Mouse (Mus musculus) midbrain, embryonic 13.5 days (tissue): ENCODE data around the gene Rora. TPM values are rescaled to one million over a fixed set of nuclear protein-coding genes. Genes with fewer than 3 reads are reported as not detected.

ENCODE experiments used
- ATAC-seq: fragments of 200-750 bp; cut with Nextera tagmentation; 2 replicates; pipeline ENCODE4 v1.8.0; 2017; ENCODE audit warnings: mild to moderate bottlenecking, moderate TSS enrichment, moderate library complexity
- H3K27ac ChIP-seq: fragments of 300-500 bp; sonication (generic); 2 replicates; pipeline ENCODE4 v1.5.1; 2015; ENCODE audit warnings: inconsistent platforms, mild to moderate bottlenecking, moderate library complexity
- H3K27me3 ChIP-seq: fragments of 300-500 bp; sonication (generic); 2 replicates; pipeline ENCODE4 v1.6.1; 2015; ENCODE audit warnings: mild to moderate bottlenecking, inconsistent platforms
- H3K36me3 ChIP-seq: fragments of 300-500 bp; sonication (generic); 2 replicates; pipeline ENCODE4 v1.6.1; 2015; ENCODE audit warnings: mild to moderate bottlenecking, inconsistent platforms
- H3K4me1 ChIP-seq: fragments of 300-500 bp; sonication (generic); replicated peaks from 2 replicates; pipeline ENCODE4 v1.6.1; 2015; ENCODE audit warnings: inconsistent platforms
- H3K4me2 ChIP-seq: fragments of 300-500 bp; sonication (generic); replicated peaks from 2 replicates; pipeline ENCODE4 v1.6.1; 2015; ENCODE audit warnings: moderate library complexity, mild to moderate bottlenecking, inconsistent platforms
- H3K4me3 ChIP-seq: fragments of 300-500 bp; sonication (generic); replicated peaks from 2 replicates; pipeline ENCODE4 v1.5.1; 2015; ENCODE audit warnings: mild to moderate bottlenecking, inconsistent platforms
- H3K9ac ChIP-seq: fragments of 300-500 bp; sonication (generic); replicated peaks from 2 replicates; pipeline ENCODE4 v1.6.1; 2015; ENCODE audit warnings: mild to moderate bottlenecking, inconsistent platforms
- H3K9me3 ChIP-seq: fragments of 300-500 bp; sonication (generic); 2 replicates; pipeline ENCODE4 v1.6.1; 2016; ENCODE audit warnings: mild to moderate bottlenecking, inconsistent platforms
- WGBS: fragments of 180-500 bp; shearing (Covaris S2); methylation state at CpG from one replicate; pipeline ENCODE4 v1.1.7; 2015; 5-methylcytosine and 5-hydroxymethylcytosine counted together
- polyA plus RNA-seq: library from polyadenylated mRNA; unstranded; fragments of >200 nt; fragmentation: Nextera tagmentation; extraction: Ambion mirVana; gene quantifications from 2 replicates; pipeline ENCODE4 v1.2.1, GENCODE M21; 2015

The Rora gene
- polyA plus RNA-seq, 1 experiment from 2014 or later, result 21.0 TPM

GRCm38 (mm10) chr9:69140144-69140543 lies 486.6 kb downstream of the Rora start:
- Histone ChIP-seq H3K36me3 (no peaks in the 10 kb centered on the region), H3K4me2 (no peak overlapping the region), H3K27me3 (no peaks in the 10 kb centered on the region), H3K9me3 (no peaks in the 10 kb centered on the region), H3K4me1 (no peaks in the 10 kb centered on the region; the same call in 1 of the 2 replicates), H3K4me3 (no peak overlapping the region), H3K27ac (no peak overlapping the region), H3K9ac (no peak overlapping the region)
- WGBS, result 70% methylated on average over 6 of the region's 6 CpGs
- ATAC-seq, result no peak

GRCm38 (mm10) chr9:69141859-69142258 lies 488.3 kb downstream of the Rora start:
- Histone ChIP-seq H3K4me2 (no peak overlapping the region), H3K9ac (no peak overlapping the region), H3K4me1 (no peaks in the 10 kb centered on the region; the same call in 1 of the 2 replicates), H3K4me3 (no peak overlapping the region), H3K27ac (no peak overlapping the region), H3K27me3 (no peaks in the 10 kb centered on the region), H3K9me3 (no peaks in the 10 kb centered on the region), H3K36me3 (no peaks in the 10 kb centered on the region)
- WGBS, result 68% methylated on average over 4 of the region's 4 CpGs
- ATAC-seq, result no peak

- Histone ChIP-seq H3K4me1 (peaks cover 4% of the 10 kb centered on the region; the same call in 1 of the 2 replicates), H3K9me3 (no peaks in the 10 kb centered on the region), H3K4me2 (no peak overlapping the region), H3K4me3 (no peak overlapping the region), H3K27ac (no peak overlapping the region), H3K36me3 (no peaks in the 10 kb centered on the region), H3K27me3 (0 out of 2 replicates have a peak, but pooled peaks cover 4% of the 10 kb centered on the region), H3K9ac (no peak overlapping the region)
- no peak for ATAC-seq
- WGBS, result 84% methylated on average over 1 of the region's 1 CpGs
These were observed 493.4 kb downstream of the Rora start for GRCm38 (mm10) chr9:69146937-69147336.

- no peak overlapping the region for H3K4me2 ChIP-seq
- H3K4me3 ChIP-seq, result no peak overlapping the region
- no peak overlapping the region for H3K9ac ChIP-seq
- peaks cover 4% of the 10 kb centered on the region; the same call in 1 of the 2 replicates for H3K4me1 ChIP-seq
- WGBS, result 41% methylated on average over 14 of the region's 14 CpGs
- no peaks in the 10 kb centered on the region for H3K9me3 ChIP-seq
- H3K27me3 ChIP-seq, result 0 out of 2 replicates have a peak, but pooled peaks cover 7% of the 10 kb centered on the region
- ATAC-seq, result no peak
- H3K36me3 ChIP-seq, result no peaks in the 10 kb centered on the region
- H3K27ac ChIP-seq, result no peak overlapping the region
These were observed 496.6 kb downstream of the Rora start for GRCm38 (mm10) chr9:69150224-69150623.

- 96% methylated on average over 5 of the region's 5 CpGs for WGBS
These were observed 501.1 kb downstream of the Rora start for GRCm38 (mm10) chr9:69154684-69155083.

GRCm38 (mm10) chr9:69155836-69156595 lies 502.4 kb downstream of the Rora start:
- no peak for ATAC-seq
- Histone ChIP-seq H3K9me3 (no peaks in the 10 kb centered on the region), H3K27me3 (0 out of 2 replicates have a peak, but pooled peaks cover 4% of the 10 kb centered on the region), H3K36me3 (no peaks in the 10 kb centered on the region), H3K4me2 (no peak overlapping the region), H3K4me3 (no peak overlapping the region), H3K4me1 (no peaks in the 10 kb centered on the region), H3K27ac (no peak overlapping the region), H3K9ac (no peak overlapping the region)
- 84% methylated on average over 8 of the region's 8 CpGs for WGBS

More at GRCm38 (mm10) chr9:69154684-69155083, 501.1 kb downstream of the Rora start:
- no peak overlapping the region for H3K9ac ChIP-seq
- peaks cover 4% of the 10 kb centered on the region; the same call in 1 of the 2 replicates for H3K4me1 ChIP-seq
- H3K9me3 ChIP-seq, result no peaks in the 10 kb centered on the region
- no peak overlapping the region for H3K4me2 ChIP-seq
- no peak overlapping the region for H3K27ac ChIP-seq
- H3K36me3 ChIP-seq, result no peaks in the 10 kb centered on the region
- no peak for ATAC-seq
- 0 out of 2 replicates have a peak, but pooled peaks cover 7% of the 10 kb centered on the region for H3K27me3 ChIP-seq
- H3K4me3 ChIP-seq, result no peak overlapping the region

GRCm38 (mm10) chr9:69160818-69161217 lies 507.2 kb downstream of the Rora start:
- H3K4me2 ChIP-seq, result no peak overlapping the region
- H3K27ac ChIP-seq, result no peak overlapping the region
- H3K4me3 ChIP-seq, result no peak overlapping the region
- no peaks in the 10 kb centered on the region for H3K9me3 ChIP-seq
- no peaks in the 10 kb centered on the region for H3K36me3 ChIP-seq
- no peaks in the 10 kb centered on the region for H3K27me3 ChIP-seq
- H3K4me1 ChIP-seq, result no peaks in the 10 kb centered on the region
- 87% methylated on average over 5 of the region's 5 CpGs for WGBS
- H3K9ac ChIP-seq, result no peak overlapping the region
- ATAC-seq, result no peak

GRCm38 (mm10) chr9:69164653-69165052 lies 511.1 kb downstream of the Rora start:
- Histone ChIP-seq H3K4me3 (no peak overlapping the region), H3K27ac (no peak overlapping the region), H3K27me3 (no peaks in the 10 kb centered on the region), H3K4me2 (no peak overlapping the region), H3K4me1 (no peaks in the 10 kb centered on the region), H3K9me3 (0 out of 2 replicates have a peak, but pooled peaks cover 5% of the 10 kb centered on the region), H3K9ac (no peak overlapping the region), H3K36me3 (no peaks in the 10 kb centered on the region)
- 67% methylated on average over 7 of the region's 7 CpGs for WGBS
- no peak for ATAC-seq

- no peak overlapping the region for H3K4me2 ChIP-seq
- H3K4me1 ChIP-seq, result no peaks in the 10 kb centered on the region
- H3K9ac ChIP-seq, result no peak overlapping the region
- H3K36me3 ChIP-seq, result no peaks in the 10 kb centered on the region
- WGBS, result 86% methylated on average over 7 of the region's 7 CpGs
- H3K4me3 ChIP-seq, result no peak overlapping the region
- H3K27me3 ChIP-seq, result no peaks in the 10 kb centered on the region
- no peak overlapping the region for H3K27ac ChIP-seq
- 0 out of 2 replicates have a peak, but pooled peaks cover 5% of the 10 kb centered on the region for H3K9me3 ChIP-seq
- no peak for ATAC-seq
These were observed 511.7 kb downstream of the Rora start for GRCm38 (mm10) chr9:69165096-69165836.

GRCm38 (mm10) chr9:69174061-69174460 lies 520.5 kb downstream of the Rora start:
- H3K27me3 ChIP-seq, result no peaks in the 10 kb centered on the region
- no peaks in the 10 kb centered on the region for H3K4me1 ChIP-seq
- 0 out of 2 replicates have a peak, but pooled peaks cover 3% of the 10 kb centered on the region for H3K9me3 ChIP-seq
- H3K27ac ChIP-seq, result no peak overlapping the region
- WGBS, result 86% methylated on average over 6 of the region's 6 CpGs
- no peak overlapping the region for H3K4me2 ChIP-seq
- no peak overlapping the region for H3K4me3 ChIP-seq
- H3K36me3 ChIP-seq, result no peaks in the 10 kb centered on the region
- no peak for ATAC-seq
- H3K9ac ChIP-seq, result no peak overlapping the region

- Histone ChIP-seq H3K4me3 (no peak overlapping the region), H3K9ac (no peak overlapping the region), H3K27me3 (no peaks in the 10 kb centered on the region), H3K27ac (no peak overlapping the region), H3K9me3 (no peaks in the 10 kb centered on the region), H3K36me3 (no peaks in the 10 kb centered on the region), H3K4me2 (no peak overlapping the region), H3K4me1 (no peaks in the 10 kb centered on the region)
- ATAC-seq, result no peak
- 80% methylated on average over 10 of the region's 10 CpGs for WGBS
These were observed 521.0 kb downstream of the Rora start for GRCm38 (mm10) chr9:69174527-69175116.

GRCm38 (mm10) chr9:69176988-69177387 lies 523.4 kb downstream of the Rora start:
- H3K9me3 ChIP-seq, result no peaks in the 10 kb centered on the region
- H3K4me2 ChIP-seq, result no peak overlapping the region
- WGBS, result 93% methylated on average over 3 of the region's 3 CpGs
- no peak overlapping the region for H3K9ac ChIP-seq
- H3K27me3 ChIP-seq, result no peaks in the 10 kb centered on the region
- no peak overlapping the region for H3K27ac ChIP-seq
- no peaks in the 10 kb centered on the region for H3K36me3 ChIP-seq
- no peak overlapping the region for H3K4me3 ChIP-seq
- no peak for ATAC-seq
- no peaks in the 10 kb centered on the region for H3K4me1 ChIP-seq
